Mouse (Mus musculus) adrenal gland, postnatal 4 days (tissue): ENCODE data around the gene Kctd19. TPM values are rescaled to one million over a fixed set of nuclear protein-coding genes. Genes with fewer than 3 reads are reported as not detected.

ENCODE experiments used
- DNase-seq, 2 experiments: peaks; one replicate each; pipeline ENCODE4 v3.0.0; 2021 to 2022; ENCODE audit warnings: low spot score in 2 of 2, mixed read lengths in 2 of 2
- long read RNA-seq, 2 experiments: library from polyadenylated mRNA; stranded (forward); transcript quantifications; one replicate each; pipeline ENCODE4 v2.0.0; 2021
- total RNA-seq, 2 experiments: library from RNA; stranded (reverse); gene quantifications; 2 replicates each; pipeline ENCODE4 v1.2.3; 2021

Gene Kctd19
- not detected for total RNA-seq
- long read RNA-seq, experiment 1, result 0 reads
- long read RNA-seq, experiment 2, result 0 reads

- DNase-seq, result peak; percentile 16 to 36
Measured at GRCm38 (mm10) chr8:105413391-105413790, at the start of gene Kctd19, which contains the start of gene Lrrc36. TSS of gene Kctd19 (minus strand) at chr8:105413502. TSS of gene Lrrc36 (plus strand) at chr8:105413571.

DNA sequence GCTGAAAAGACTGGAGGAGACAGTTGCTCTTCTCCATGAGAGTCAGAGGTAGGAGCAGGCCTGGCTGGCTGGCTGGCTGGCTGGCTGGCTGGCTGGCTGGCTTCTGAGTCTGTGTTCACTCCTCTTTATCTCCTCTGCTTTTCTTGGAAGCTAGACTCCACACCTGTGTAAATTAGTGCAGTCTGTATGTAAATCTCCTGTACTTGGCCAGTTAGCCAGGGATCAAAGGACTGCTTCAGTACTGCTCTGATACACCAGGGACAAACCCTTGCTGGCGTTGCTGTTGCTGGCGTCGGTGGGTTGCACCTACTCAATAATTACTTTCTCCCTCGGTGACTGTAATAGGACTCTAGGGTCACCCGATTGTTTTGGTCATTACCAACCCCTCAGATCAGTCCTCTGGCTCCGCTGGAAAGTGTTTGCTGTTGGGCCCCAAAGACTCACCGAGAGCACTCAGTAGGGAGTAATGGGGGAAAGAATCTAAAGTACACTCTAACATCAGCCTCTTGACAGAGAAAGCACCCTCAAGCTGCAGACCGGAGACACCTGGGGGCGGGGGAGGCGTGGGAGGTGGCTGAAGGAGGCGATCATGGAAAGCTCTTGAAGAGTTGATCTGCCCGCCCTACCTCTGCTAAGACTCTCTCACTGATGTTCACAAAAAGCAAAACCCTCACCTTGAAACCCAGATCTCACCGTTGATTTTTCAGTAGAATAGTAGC is 47.9 kb upstream of the Kctd19 start:
- DNase-seq, result no peak

DNA sequence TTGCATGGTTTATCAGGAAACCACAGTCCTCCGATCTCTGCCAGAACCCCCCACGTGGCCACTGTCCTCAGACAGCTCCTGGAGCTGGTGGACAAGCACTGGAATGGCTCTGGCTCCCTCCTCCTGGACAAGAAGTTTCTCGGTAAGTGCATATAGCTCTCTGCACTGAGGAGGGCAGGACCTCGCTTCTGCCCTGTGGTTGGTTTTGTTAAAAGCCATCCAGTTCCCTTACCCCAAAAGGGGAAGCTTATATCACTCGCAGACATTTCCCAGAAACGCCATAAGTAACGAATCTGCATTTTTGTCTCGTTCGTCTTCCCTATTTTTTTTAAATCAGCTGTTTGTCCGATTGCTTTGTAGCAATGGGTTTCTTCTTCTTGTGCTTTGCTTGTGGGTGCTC is 41.9 kb upstream of the Kctd19 start:
- no peak for DNase-seq

GRCm38 (mm10) chr8:105454088-105454487 is 40.8 kb upstream of the Kctd19 start:
- no peak for DNase-seq

GRCm38 (mm10) chr8:105453296-105453695 is 40.0 kb upstream of the Kctd19 start:
- no peak for DNase-seq

- DNase-seq, result no peak
Measured at GRCm38 (mm10) chr8:105451903-105452603, 38.8 kb upstream of the Kctd19 start.

DNA sequence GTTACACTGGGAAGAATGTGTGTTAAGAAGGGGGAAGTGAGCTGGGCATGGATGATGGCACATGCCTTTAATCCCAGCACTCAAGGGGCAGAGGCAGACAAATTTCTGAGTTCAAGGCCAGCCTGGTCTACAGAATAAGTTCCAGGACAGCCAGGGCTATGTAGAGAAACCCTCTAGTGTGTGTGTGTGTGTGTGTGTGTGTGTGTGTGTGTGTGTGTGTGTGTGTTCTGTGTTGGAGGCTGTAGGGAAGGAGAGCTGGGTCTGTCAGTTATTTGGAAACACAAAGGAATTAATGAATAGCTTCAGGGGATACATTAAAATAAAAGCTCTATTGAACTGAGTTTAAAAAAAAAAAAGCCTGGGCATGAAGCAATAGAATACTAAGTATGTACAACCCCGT is 37.7 kb upstream of the Kctd19 start:
- DNase-seq, result no peak

DNA sequence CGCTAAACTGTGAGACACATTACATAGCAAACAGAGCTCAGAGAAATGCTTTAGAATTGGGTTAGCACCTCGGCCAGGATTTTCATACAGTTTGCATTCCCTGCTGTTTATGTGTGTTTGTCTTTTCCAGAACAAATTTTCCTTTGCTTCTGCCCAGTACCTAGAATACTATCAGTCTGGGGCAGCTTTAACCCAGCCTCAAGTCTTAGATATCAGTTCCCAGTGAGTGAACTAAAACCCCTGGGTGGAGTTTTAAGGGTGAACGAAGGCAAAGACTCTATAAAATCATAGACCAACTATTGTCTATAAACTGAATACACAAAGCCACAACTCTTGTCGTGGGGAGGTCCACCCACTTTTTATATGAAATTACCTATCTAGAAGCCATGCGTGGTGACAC is 35.3 kb upstream of the Kctd19 start:
- no peak for DNase-seq

DNA sequence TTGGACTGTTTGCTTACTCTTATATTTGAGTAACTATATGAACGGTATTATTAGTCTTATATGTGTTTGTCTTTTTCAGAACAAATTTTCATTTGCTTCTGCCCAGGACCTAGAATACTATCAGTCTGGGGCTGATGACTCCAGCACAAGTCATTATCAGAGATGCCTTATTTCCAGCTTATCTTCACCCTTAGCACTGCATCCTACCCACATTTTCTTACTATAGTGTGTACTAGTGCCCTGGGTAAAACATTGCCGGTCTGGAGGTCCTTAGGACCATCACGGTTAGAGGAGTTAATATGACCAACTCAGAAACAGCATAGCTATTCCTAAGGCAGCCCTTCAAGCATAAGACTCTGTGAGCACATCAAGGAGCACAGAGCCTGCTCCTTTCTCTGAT is 34.9 kb upstream of the Kctd19 start:
- DNase-seq, result no peak

DNA sequence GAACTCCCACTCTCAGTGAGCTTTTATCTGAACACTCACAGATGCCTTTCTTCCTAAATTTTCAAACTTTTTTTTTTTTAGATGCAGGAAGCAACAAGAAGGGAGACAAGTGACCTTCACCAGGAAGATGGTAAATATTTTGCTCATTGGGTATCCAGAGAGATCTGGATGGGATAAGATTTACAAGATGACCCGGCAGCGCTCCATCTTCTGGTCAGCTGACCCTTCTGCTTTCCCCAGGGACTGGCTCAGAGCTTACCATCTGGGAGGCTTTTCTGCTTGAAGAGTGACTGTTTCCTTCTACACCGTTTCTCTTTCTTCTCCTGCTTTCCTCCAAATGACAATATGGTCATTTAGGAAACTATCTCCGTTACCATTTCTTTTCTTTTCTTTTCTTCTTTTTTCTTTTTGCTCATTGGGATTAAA is 32.8 kb upstream of the Kctd19 start:
- DNase-seq, result no peak

DNA sequence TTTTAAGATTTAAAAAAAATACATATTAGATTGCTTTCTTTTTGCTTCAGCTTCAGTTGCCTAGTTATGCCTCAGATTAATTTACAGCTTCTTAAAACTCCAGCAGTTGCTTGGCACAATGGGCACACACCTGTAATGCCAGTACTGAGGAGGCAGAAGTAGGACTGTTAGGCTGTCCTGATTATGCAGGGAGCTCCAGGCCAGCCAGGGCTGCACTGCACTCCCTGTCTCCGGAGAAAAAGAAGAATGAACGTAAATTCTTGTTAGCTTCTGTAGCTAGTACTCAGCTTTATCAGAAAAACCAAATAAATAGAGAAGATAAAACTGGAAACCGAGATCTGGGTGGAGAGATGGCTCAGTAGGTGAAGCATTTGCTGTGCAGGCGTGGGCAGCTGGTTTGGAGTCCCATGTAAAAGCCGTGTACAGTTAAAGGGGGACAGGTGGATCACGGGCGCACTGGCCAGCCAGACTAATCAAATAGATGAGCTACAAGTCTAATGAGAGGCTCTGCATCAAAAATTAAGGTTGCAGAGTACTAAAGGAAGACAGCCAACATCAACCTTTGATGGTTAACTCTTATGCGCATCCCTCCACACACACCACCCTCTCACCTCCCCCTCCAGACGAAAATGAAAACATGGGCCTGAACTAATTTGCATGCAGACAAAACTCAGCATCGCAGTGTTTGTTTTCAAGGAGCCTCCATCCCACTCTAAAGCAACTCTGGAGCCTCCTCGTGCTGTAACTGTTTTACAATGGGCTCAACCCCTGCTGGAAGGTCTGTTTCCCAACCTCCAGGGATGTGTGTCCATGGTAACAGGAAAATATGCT is 32.2 kb upstream of the Kctd19 start:
- no peak for DNase-seq

GRCm38 (mm10) chr8:105442661-105443060 is 29.4 kb upstream of the Kctd19 start:
- no peak for DNase-seq

- no peak for DNase-seq
Measured at GRCm38 (mm10) chr8:105441433-105441832, 28.1 kb upstream of the Kctd19 start.

DNA sequence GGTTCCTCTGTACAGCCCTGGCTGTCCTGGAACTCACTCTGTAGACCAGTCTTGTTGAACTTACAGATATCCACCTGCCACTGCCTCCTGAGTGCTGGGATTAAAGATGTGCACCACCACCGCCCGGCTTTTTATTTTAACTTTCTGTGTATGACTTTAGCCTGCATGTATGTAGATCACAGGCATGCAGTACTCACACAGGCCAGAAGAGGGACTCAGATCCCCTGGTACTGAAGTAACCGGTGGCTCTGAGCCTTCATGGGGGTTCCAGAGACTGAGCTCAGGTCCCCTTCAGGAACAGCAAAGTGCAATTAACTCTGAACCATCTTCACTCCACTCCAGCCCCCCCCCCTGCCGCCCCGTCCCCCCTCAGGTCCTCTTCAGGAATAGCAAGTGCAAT is 25.6 kb upstream of the Kctd19 start:
- DNase-seq, result no peak

GRCm38 (mm10) chr8:105437078-105437748 is 23.9 kb upstream of the Kctd19 start:
- DNase-seq, result no peak

- no peak for DNase-seq
Measured at GRCm38 (mm10) chr8:105436218-105436617, 22.9 kb upstream of the Kctd19 start.

- DNase-seq, result no peak
Measured at GRCm38 (mm10) chr8:105434136-105434535, 20.8 kb upstream of the Kctd19 start.

- no peak for DNase-seq
Measured at GRCm38 (mm10) chr8:105433511-105433910, 20.2 kb upstream of the Kctd19 start.

DNA sequence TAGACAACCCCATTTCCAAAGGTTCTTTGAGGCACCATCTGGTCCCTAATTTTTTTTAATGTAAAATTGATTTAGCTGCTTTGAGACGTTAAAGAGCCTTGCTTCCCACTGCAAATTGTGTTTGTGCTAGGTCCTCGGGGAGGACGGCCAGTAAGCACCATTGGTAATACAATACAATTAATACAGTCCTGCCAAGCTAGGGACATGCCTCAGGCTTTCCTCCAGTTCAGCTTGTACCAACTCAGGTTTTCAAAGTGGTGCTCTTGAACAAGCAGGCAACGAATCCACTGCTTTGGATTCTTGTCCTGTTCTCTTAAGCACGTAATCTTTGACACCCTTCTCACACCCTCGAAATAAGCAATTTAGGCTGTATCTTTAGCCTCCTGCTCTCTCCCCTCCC is 19.7 kb upstream of the Kctd19 start:
- DNase-seq, result no peak

DNA sequence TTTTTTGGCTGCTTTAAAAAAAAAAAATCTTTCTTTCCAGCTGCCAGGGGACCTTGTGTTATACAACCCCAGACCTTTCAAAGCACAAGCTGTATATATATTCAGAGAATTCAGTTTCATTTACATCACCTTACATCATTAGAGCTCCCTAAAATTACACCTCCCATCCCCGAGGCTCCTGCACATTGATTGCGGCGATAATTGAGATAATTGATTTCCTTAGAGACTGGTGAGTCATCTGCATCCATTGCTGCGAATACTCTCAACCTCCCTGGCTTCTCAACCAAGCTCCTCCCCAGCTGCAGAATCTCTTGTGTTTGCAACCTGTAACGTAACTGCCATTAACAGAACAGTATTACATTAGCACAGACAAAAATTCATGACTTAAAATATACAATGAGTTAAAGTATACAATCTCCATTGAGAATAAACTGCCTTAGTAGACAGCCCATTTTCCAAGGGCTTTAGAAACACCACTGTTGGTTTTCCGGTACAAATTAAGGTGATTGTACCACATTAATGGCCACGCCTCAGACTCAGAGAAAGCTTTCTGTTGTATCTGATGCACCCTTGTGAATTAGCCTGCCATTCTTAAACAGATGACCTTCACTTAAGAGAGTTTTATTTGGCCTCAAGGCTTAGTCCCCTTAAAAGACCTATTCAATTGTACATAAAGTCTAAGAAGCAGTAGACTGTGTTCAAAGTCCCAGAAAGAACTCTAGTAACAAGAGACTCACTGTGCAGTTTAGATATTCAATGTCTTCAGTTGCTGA is 18.6 kb upstream of the Kctd19 start:
- DNase-seq, result no peak
